Mouse (Mus musculus): ENCODE measurements at regions not wholly inside any gene's neighbourhood (a gene's known extent, or its start where the extent isn't known, plus 50 kb on each side); places are given as distances from the start of the nearest gene placed in this dataset.
A peak's percentile ranks its signal among the peaks of the same experiment; 100 is the strongest.

GRCm38 (mm10) chr13:83111503-83111902, 392.3 kb upstream of the Mef2c start:
- Histone ChIP-seq H3K27me3 (ENCODE audit: insufficient read depth, low read length) (no peaks in the 10 kb centered on the region), H3K4me3 (replicated peaks; ENCODE audit: low read depth, low read length) (no peak overlapping the region), H3K4me2 (ENCODE audit: low read length) (no peak overlapping the region), H3K9ac (ENCODE audit: low read depth, low read length) (no peak overlapping the region), H3K36me3 (ENCODE audit: insufficient read depth, low read length) (no peaks in the 10 kb centered on the region), H3K4me1 (replicated peaks; ENCODE audit: insufficient read depth, low read length) (no peaks in the 10 kb centered on the region), H3K9me3 (replicated peaks; ENCODE audit: low read length) (no peaks in the 10 kb centered on the region), H3K27ac (no peak overlapping the region)
- WGBS, result 31% methylated on average over 2 of the region's 2 CpGs
- no peak for TF ChIP-seq CTCF (IDR thresholded peaks at IDR 0.05; ENCODE audit: low read depth)
- peak; percentile 40 for DNase-seq (ENCODE audit: low spot score)
- ATAC-seq (replicated peaks; ENCODE audit: low FRiP score, low read depth), result peak; percentile 72

GRCm38 (mm10) chr13:83112323-83112722, 391.5 kb upstream of the Mef2c start:
- ATAC-seq (replicated peaks; ENCODE audit: low FRiP score, low read depth), result no peak
- Histone ChIP-seq H3K4me2 (ENCODE audit: low read length) (no peak overlapping the region), H3K4me3 (replicated peaks; ENCODE audit: low read depth, low read length) (no peak overlapping the region), H3K9ac (ENCODE audit: low read depth, low read length) (no peak overlapping the region), H3K9me3 (replicated peaks; ENCODE audit: low read length) (no peaks in the 10 kb centered on the region), H3K27me3 (ENCODE audit: insufficient read depth, low read length) (no peaks in the 10 kb centered on the region), H3K27ac (no peak overlapping the region), H3K36me3 (ENCODE audit: insufficient read depth, low read length) (no peaks in the 10 kb centered on the region), H3K4me1 (replicated peaks; ENCODE audit: insufficient read depth, low read length) (no peaks in the 10 kb centered on the region)
- 54% methylated on average over 1 of the region's 1 CpGs for WGBS
- TF ChIP-seq CTCF (IDR thresholded peaks at IDR 0.05; ENCODE audit: low read depth), result no peak
- no peak for DNase-seq (ENCODE audit: low spot score)

- no peaks in the 10 kb centered on the region for H3K4me1 ChIP-seq (replicated peaks; ENCODE audit: insufficient read depth, low read length)
- no peaks in the 10 kb centered on the region for H3K27me3 ChIP-seq (ENCODE audit: insufficient read depth, low read length)
- no peak overlapping the region for H3K27ac ChIP-seq
- DNase-seq (ENCODE audit: low spot score) (no peak), ATAC-seq (replicated peaks; ENCODE audit: low FRiP score, low read depth) (no peak)
- WGBS, result 65% methylated on average over 5 of the region's 5 CpGs
- TF ChIP-seq CTCF (IDR thresholded peaks at IDR 0.05; ENCODE audit: low read depth), result no peak
- no peak overlapping the region for H3K4me2 ChIP-seq (ENCODE audit: low read length)
- no peak overlapping the region for H3K4me3 ChIP-seq (replicated peaks; ENCODE audit: low read depth, low read length)
- H3K36me3 ChIP-seq (ENCODE audit: insufficient read depth, low read length), result no peaks in the 10 kb centered on the region
- no peak overlapping the region for H3K9ac ChIP-seq (ENCODE audit: low read depth, low read length)
- H3K9me3 ChIP-seq (replicated peaks; ENCODE audit: low read length), result no peaks in the 10 kb centered on the region
Observed at GRCm38 (mm10) chr13:83112741-83113140, 391.1 kb upstream of the Mef2c start.

GRCm38 (mm10) chr13:83113808-83114207, 390.0 kb upstream of the Mef2c start:
- Histone ChIP-seq H3K27me3 (ENCODE audit: insufficient read depth, low read length) (no peaks in the 10 kb centered on the region), H3K36me3 (ENCODE audit: insufficient read depth, low read length) (no peaks in the 10 kb centered on the region), H3K27ac (no peak overlapping the region), H3K4me2 (ENCODE audit: low read length) (no peak overlapping the region), H3K4me1 (replicated peaks; ENCODE audit: insufficient read depth, low read length) (no peaks in the 10 kb centered on the region), H3K9me3 (replicated peaks; ENCODE audit: low read length) (no peaks in the 10 kb centered on the region), H3K9ac (ENCODE audit: low read depth, low read length) (no peak overlapping the region), H3K4me3 (replicated peaks; ENCODE audit: low read depth, low read length) (no peak overlapping the region)
- TF ChIP-seq CTCF (IDR thresholded peaks at IDR 0.05; ENCODE audit: low read depth), result no peak
- DNase-seq (ENCODE audit: low spot score) (no peak), ATAC-seq (replicated peaks; ENCODE audit: low FRiP score, low read depth) (no peak)

GRCm38 (mm10) chr13:83114401-83114800, 389.4 kb upstream of the Mef2c start:
- Histone ChIP-seq H3K9ac (ENCODE audit: low read depth, low read length) (no peak overlapping the region), H3K4me2 (ENCODE audit: low read length) (no peak overlapping the region), H3K27ac (no peak overlapping the region), H3K36me3 (ENCODE audit: insufficient read depth, low read length) (no peaks in the 10 kb centered on the region), H3K4me1 (replicated peaks; ENCODE audit: insufficient read depth, low read length) (no peaks in the 10 kb centered on the region), H3K4me3 (replicated peaks; ENCODE audit: low read depth, low read length) (no peak overlapping the region), H3K9me3 (replicated peaks; ENCODE audit: low read length) (no peaks in the 10 kb centered on the region), H3K27me3 (ENCODE audit: insufficient read depth, low read length) (no peaks in the 10 kb centered on the region)
- 78% methylated on average over 2 of the region's 2 CpGs for WGBS
- no peak for DNase-seq (ENCODE audit: low spot score)
- no peak for TF ChIP-seq CTCF (IDR thresholded peaks at IDR 0.05; ENCODE audit: low read depth)
- ATAC-seq (replicated peaks; ENCODE audit: low FRiP score, low read depth), result no peak

- 81% methylated on average over 2 of the region's 2 CpGs for WGBS
- no peak for DNase-seq (ENCODE audit: low spot score)
- ATAC-seq (replicated peaks; ENCODE audit: low FRiP score, low read depth), result no peak
Observed at GRCm38 (mm10) chr13:83115691-83116090, 388.1 kb upstream of the Mef2c start.

GRCm38 (mm10) chr13:83120343-83120742, 383.5 kb upstream of the Mef2c start:
- no peak for ATAC-seq (replicated peaks; ENCODE audit: low FRiP score, low read depth)
- 85% methylated on average over 4 of the region's 4 CpGs for WGBS

More at GRCm38 (mm10) chr13:83115691-83116090, 388.1 kb upstream of the Mef2c start:
- no peak overlapping the region for H3K4me2 ChIP-seq (ENCODE audit: low read length)
- H3K27me3 ChIP-seq (ENCODE audit: insufficient read depth, low read length), result no peaks in the 10 kb centered on the region
- no peak overlapping the region for H3K27ac ChIP-seq
- no peaks in the 10 kb centered on the region for H3K36me3 ChIP-seq (ENCODE audit: insufficient read depth, low read length)
- no peaks in the 10 kb centered on the region for H3K4me1 ChIP-seq (replicated peaks; ENCODE audit: insufficient read depth, low read length)
- H3K4me3 ChIP-seq (replicated peaks; ENCODE audit: low read depth, low read length), result no peak overlapping the region
- H3K9me3 ChIP-seq (replicated peaks; ENCODE audit: low read length), result no peaks in the 10 kb centered on the region
- no peak overlapping the region for H3K9ac ChIP-seq (ENCODE audit: low read depth, low read length)
- TF ChIP-seq CTCF (IDR thresholded peaks at IDR 0.05; ENCODE audit: low read depth), result no peak

More at GRCm38 (mm10) chr13:83120343-83120742, 383.5 kb upstream of the Mef2c start:
- no peak overlapping the region for H3K27ac ChIP-seq
- no peak for DNase-seq (ENCODE audit: low spot score)
- no peaks in the 10 kb centered on the region for H3K4me1 ChIP-seq (replicated peaks; ENCODE audit: insufficient read depth, low read length)
- H3K4me2 ChIP-seq (ENCODE audit: low read length), result no peak overlapping the region
- H3K4me3 ChIP-seq (replicated peaks; ENCODE audit: low read depth, low read length), result no peak overlapping the region
- H3K27me3 ChIP-seq (ENCODE audit: insufficient read depth, low read length), result no peaks in the 10 kb centered on the region
- H3K36me3 ChIP-seq (ENCODE audit: insufficient read depth, low read length), result no peaks in the 10 kb centered on the region
- TF ChIP-seq CTCF (IDR thresholded peaks at IDR 0.05; ENCODE audit: low read depth), result no peak
- no peak overlapping the region for H3K9ac ChIP-seq (ENCODE audit: low read depth, low read length)
- no peaks in the 10 kb centered on the region for H3K9me3 ChIP-seq (replicated peaks; ENCODE audit: low read length)

Measured in kidney, postnatal 0 days (tissue).